Mouse (Mus musculus) MEL (cell line): ENCODE results near the gene Rufy3. TPM values are rescaled to one million over a fixed set of nuclear protein-coding genes. Genes with fewer than 3 reads are reported as not detected.

Source experiments
- DNase-seq: peaks from one replicate; pipeline ENCODE4 v3.0.0; 2011; ENCODE audit warnings: low read depth, low spot score
- H3K27ac ChIP-seq: 2 replicates; pipeline ENCODE4 v1.5.1; 2012; ENCODE audit warnings: low read depth, mild to moderate bottlenecking, control low read depth, low read length, moderate library complexity; ENCODE audit not compliant: control insufficient read depth
- H3K27me3 ChIP-seq, 2 experiments: fragments of 150-350 bp in 1 of 2; sonication (generic) in 1 of 2; 2 replicates each; pipeline ENCODE4 v1.6.1; 2012; ENCODE audit warnings: low read length in 2 of 2, mild to moderate bottlenecking in 2 of 2, improper control_type of control experiment in 1 of 2, moderate library complexity in 1 of 2; ENCODE audit not compliant: insufficient read depth in 2 of 2, control insufficient read depth in 1 of 2
- H3K36me3 ChIP-seq, 2 experiments: 2 replicates each; pipeline ENCODE4 v1.6.1; 2012 to 2014; ENCODE audit warnings: low read length in 2 of 2, improper control_type of control experiment in 1 of 2, inconsistent platforms in 1 of 2, mild to moderate bottlenecking in 1 of 2; ENCODE audit not compliant: insufficient read depth in 2 of 2, control insufficient read depth in 1 of 2
- H3K4me1 ChIP-seq, 2 experiments: fragments of 150-350 bp in 1 of 2; sonication (generic) in 1 of 2; 2 replicates each; pipeline ENCODE4 v1.6.1; 2012; ENCODE audit warnings: low read length in 2 of 2, improper control_type of control experiment in 1 of 2, mild to moderate bottlenecking in 1 of 2; ENCODE audit not compliant: insufficient read depth in 2 of 2, control insufficient read depth in 1 of 2
- H3K4me3 ChIP-seq, 2 experiments: fragments of 150-350 bp in 1 of 2; sonication (generic) in 1 of 2; 2 replicates each; pipeline ENCODE4 v1.5.1; 2012; ENCODE audit warnings: low read depth in 2 of 2, low read length in 2 of 2, mild to moderate bottlenecking in 2 of 2, moderate library complexity in 2 of 2, control low read depth in 1 of 2, improper control_type of control experiment in 1 of 2; ENCODE audit not compliant: control insufficient read depth in 1 of 2, insufficient read depth in 1 of 2
- H3K79me2 ChIP-seq: 2 replicates; pipeline ENCODE4 v1.6.1; 2012; ENCODE audit warnings: mild to moderate bottlenecking, low read length, moderate library complexity; ENCODE audit not compliant: control insufficient read depth, poor library complexity, insufficient read depth
- H3K9ac ChIP-seq: 2 replicates; pipeline ENCODE4 v1.6.1; 2012; ENCODE audit warnings: low read depth, mild to moderate bottlenecking, control low read depth, low read length, moderate library complexity; ENCODE audit not compliant: control insufficient read depth, poor library complexity, severe bottlenecking
- H3K9me3 ChIP-seq: fragments of 150-350 bp; sonication (generic); replicated peaks from 2 replicates; pipeline ENCODE4 v1.6.1; 2012; ENCODE audit warnings: mild to moderate bottlenecking, low read length, improper control_type of control experiment, moderate library complexity; ENCODE audit not compliant: insufficient read depth
- CTCF ChIP-seq, 3 experiments: IDR thresholded peaks in 2 of 3; conservative IDR thresholded peaks in 1 of 3; 2 replicates each; pipeline ENCODE4 v1.5.1; 2011 to 2012; ENCODE audit warnings: low read length in 3 of 3, low read depth in 2 of 3, mild to moderate bottlenecking in 2 of 3, improper control_type of control experiment in 1 of 3, inconsistent platforms in 1 of 3, mixed read lengths in 1 of 3, moderate library complexity in 1 of 3; ENCODE audit not compliant: control insufficient read depth in 1 of 3, insufficient read depth in 1 of 3, poor library complexity in 1 of 3, severe bottlenecking in 1 of 3
- E2F4 ChIP-seq: IDR thresholded peaks from 2 replicates; pipeline ENCODE4 v1.6.1; 2011; ENCODE audit warnings: low read depth, low read length, improper control_type of control experiment, borderline replicate concordance
- ELF1 ChIP-seq: IDR thresholded peaks from 2 replicates; pipeline ENCODE4 v1.6.1; 2014; ENCODE audit warnings: low read depth, mild to moderate bottlenecking, inconsistent platforms, low read length, improper control_type of control experiment, moderate library complexity
- HCFC1 ChIP-seq: IDR thresholded peaks from 2 replicates; pipeline ENCODE4 v1.6.1; 2012; ENCODE audit warnings: low read depth, mild to moderate bottlenecking, inconsistent platforms, low read length, improper control_type of control experiment, moderate library complexity
- JUND ChIP-seq: IDR thresholded peaks from 2 replicates; pipeline ENCODE4 v1.6.1; 2011; ENCODE audit warnings: low read depth, mild to moderate bottlenecking, improper control_type of control experiment, low read length
- KAT2A ChIP-seq: conservative IDR thresholded peaks from 2 replicates; pipeline ENCODE4 v1.6.1; 2012; ENCODE audit warnings: low read depth, low read length, improper control_type of control experiment, inconsistent platforms
- MAFK ChIP-seq: IDR thresholded peaks from 2 replicates; pipeline ENCODE4 v1.6.1; 2011; ENCODE audit warnings: low read depth, mild to moderate bottlenecking, low read length, improper control_type of control experiment, borderline replicate concordance
- NRF1 ChIP-seq: IDR thresholded peaks from 2 replicates; pipeline ENCODE4 v1.6.1; 2014; ENCODE audit warnings: low read depth, mild to moderate bottlenecking, inconsistent platforms, low read length, improper control_type of control experiment, moderate library complexity; ENCODE audit not compliant: poor library complexity, insufficient read depth, severe bottlenecking
- POLR2A ChIP-seq, 2 experiments: IDR thresholded peaks; 2 replicates each; pipeline ENCODE4 v1.6.1; 2011 to 2012; ENCODE audit warnings: low read length in 2 of 2, mild to moderate bottlenecking in 2 of 2, control low read depth in 1 of 2, improper control_type of control experiment in 1 of 2, low read depth in 1 of 2, moderate library complexity in 1 of 2; ENCODE audit not compliant: control insufficient read depth in 1 of 2, insufficient read depth in 1 of 2, poor library complexity in 1 of 2
- POLR2AphosphoS2 ChIP-seq: IDR thresholded peaks from 2 replicates; pipeline ENCODE4 v1.6.1; 2011; ENCODE audit warnings: low read length, improper control_type of control experiment
- POLR2AphosphoS5 ChIP-seq: IDR thresholded peaks from 2 replicates; pipeline ENCODE4 v1.6.1; 2012; ENCODE audit warnings: low read depth, borderline replicate concordance, mild to moderate bottlenecking, inconsistent platforms, low read length, moderate library complexity, mixed read lengths
- RAD21 ChIP-seq: IDR thresholded peaks from 2 replicates; pipeline ENCODE4 v1.6.1; 2011; ENCODE audit warnings: mild to moderate bottlenecking, low read depth, low read length, improper control_type of control experiment
- RCOR1 ChIP-seq: IDR thresholded peaks from 2 replicates; pipeline ENCODE4 v1.6.1; 2012; ENCODE audit warnings: low read depth, mild to moderate bottlenecking, inconsistent platforms, low read length, improper control_type of control experiment
- TAL1 ChIP-seq: IDR thresholded peaks from 2 replicates; pipeline ENCODE4 v1.6.1; 2012; ENCODE audit warnings: mild to moderate bottlenecking, inconsistent platforms, low read length, moderate library complexity, mixed read lengths
- USF1 ChIP-seq: IDR thresholded peaks from 2 replicates; pipeline ENCODE4 v1.6.1; 2014; ENCODE audit warnings: low read depth, mild to moderate bottlenecking, inconsistent platforms, low read length, improper control_type of control experiment, moderate library complexity
- USF2 ChIP-seq, 2 experiments: IDR thresholded peaks; 2 replicates each; pipeline ENCODE4 v1.6.1; 2011 to 2012; ENCODE audit warnings: improper control_type of control experiment in 2 of 2, low read length in 2 of 2, borderline replicate concordance in 1 of 2, inconsistent platforms in 1 of 2, low read depth in 1 of 2, mild to moderate bottlenecking in 1 of 2; ENCODE audit not compliant: insufficient read depth in 1 of 2
- ZKSCAN1 ChIP-seq: IDR thresholded peaks from 2 replicates; pipeline ENCODE4 v1.6.1; 2012; ENCODE audit warnings: low read depth, mild to moderate bottlenecking, inconsistent platforms, low read length, improper control_type of control experiment, moderate library complexity
- ZMIZ1 ChIP-seq: IDR thresholded peaks from 2 replicates; pipeline ENCODE4 v1.6.1; 2012; ENCODE audit warnings: low read depth, mild to moderate bottlenecking, inconsistent platforms, low read length, improper control_type of control experiment, moderate library complexity
- polyA plus RNA-seq, 2 experiments: library from polyadenylated mRNA; stranded (reverse) in 1 of 2; unstranded in 1 of 2; fragments of >175 nt in 1 of 2; fragments of >200 nt in 1 of 2; gene quantifications; 2 replicates each; pipeline versions ENCODE4 v1.2.1 to v1.2.4; 2012; ENCODE audit warnings: low replicate concordance in 2 of 2, low read depth in 1 of 2; ENCODE audit not compliant: insufficient read length in 2 of 2, insufficient read depth in 1 of 2, missing spikeins in 1 of 2
- total RNA-seq: library from RNA; depleted of rRNA; stranded (reverse); fragments of 300-350 nt; gene quantifications from 2 replicates; pipeline ENCODE4 v1.2.3, GENCODE M21; 2012

Rufy3 gene
- total and polyA plus RNA-seq, 3 experiments, result 3.2 to 5.7 TPM; not detected in 1

DNA sequence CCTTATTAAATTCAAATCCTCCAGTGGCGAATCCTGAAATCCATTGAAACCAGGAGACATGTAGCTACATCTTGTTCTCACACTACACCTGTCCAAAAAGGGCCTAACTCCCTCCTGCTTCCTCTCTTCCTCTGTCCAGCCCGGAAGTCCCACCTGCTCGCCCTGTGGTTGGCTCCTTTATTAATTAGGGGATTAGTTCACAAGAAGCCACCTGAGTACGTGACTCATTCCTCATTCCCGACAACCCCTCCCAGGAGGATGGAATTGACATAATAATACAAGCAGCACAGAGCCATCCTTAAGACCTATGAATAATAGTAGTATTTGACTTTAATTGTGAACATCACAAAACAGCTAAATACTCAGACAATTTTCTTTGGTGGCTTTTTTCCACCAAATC is 69.2 kb downstream of the Rufy3 start:
- H3K9ac ChIP-seq, result no peak overlapping the region
- H3K9me3 ChIP-seq, result no peaks in the 10 kb centered on the region
- peaks cover 0 to 7% of the 10 kb centered on the region in 2 experiments; a peak in 2 of 4 replicates for H3K36me3 ChIP-seq
- no peak overlapping the region for H3K27ac ChIP-seq
- DNase-seq, result no peak
- H3K4me3 ChIP-seq, result no peak overlapping the region
- peaks cover 2 to 6% of the 10 kb centered on the region in 2 experiments; a peak in 2 of 4 replicates for H3K4me1 ChIP-seq
- H3K27me3 ChIP-seq, result no peaks in the 10 kb centered on the region
- no peaks in the 10 kb centered on the region for H3K79me2 ChIP-seq
- no peak for TF ChIP-seq USF2 (IDR thresholded peaks at IDR 0.05; ENCODE audit: borderline replicate concordance in 1 of 2, insufficient read depth in 1 of 2, low read depth in 1 of 2, low read length in 2 of 2)
- no peak for TF ChIP-seq HCFC1
- no peak for TF ChIP-seq USF1
- TF ChIP-seq ZKSCAN1, result no peak
- TF ChIP-seq JUND, result no peak

DNA sequence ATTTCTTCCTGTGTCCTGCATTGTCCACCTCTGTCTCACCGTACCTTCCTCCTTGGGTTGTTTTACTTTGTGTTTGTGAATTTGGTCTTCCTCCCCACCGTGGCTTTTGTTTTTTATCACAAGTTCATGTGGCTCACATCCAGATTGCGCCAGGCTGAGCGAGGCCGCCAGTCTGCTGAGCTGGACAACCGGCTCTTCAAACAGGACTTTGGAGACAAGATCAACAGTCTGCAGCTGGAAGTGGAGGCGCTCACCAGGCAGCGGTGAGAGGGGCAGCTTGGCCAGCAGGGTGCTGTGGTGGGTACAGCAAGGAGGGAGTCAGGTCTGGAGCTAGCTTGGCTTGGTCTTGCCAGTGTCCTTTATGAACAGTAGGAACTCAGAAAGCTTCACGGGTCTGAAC is 77.9 kb downstream of the Rufy3 start:
- Histone ChIP-seq H3K36me3 (peaks cover 0 to 2% of the 10 kb centered on the region in 2 experiments; a peak in 1 of 4 replicates), H3K9me3 (no peaks in the 10 kb centered on the region), H3K4me3 (no peak overlapping the region), H3K79me2 (no peaks in the 10 kb centered on the region), H3K27ac (no peak overlapping the region), H3K9ac (no peak overlapping the region), H3K27me3 (no peaks in the 10 kb centered on the region), H3K4me1 (no peaks in the 10 kb centered on the region)
- no peak for DNase-seq
- TF ChIP-seq HCFC1 (no peak), KAT2A (no peak), RCOR1 (no peak), POLR2AphosphoS5 (no peak), CTCF (IDR thresholded peaks at IDR 0.05 in 2 of 3, conservative IDR thresholded peaks at IDR 0.05 in 1 of 3; ENCODE audit: control insufficient read depth in 1 of 3, insufficient read depth in 1 of 3, low read depth in 2 of 3, low read length in 3 of 3, poor library complexity in 1 of 3, severe bottlenecking in 1 of 3) (no peak), POLR2A (IDR thresholded peaks at IDR 0.05; ENCODE audit: control insufficient read depth in 1 of 2, insufficient read depth in 1 of 2, low read depth in 1 of 2, low read length in 2 of 2, poor library complexity in 1 of 2) (no peak), NRF1 (no peak), MAFK (no peak), ELF1 (no peak), E2F4 (no peak), ZMIZ1 (no peak), POLR2AphosphoS2 (no peak), TAL1 (no peak), RAD21 (no peak)
